Mouse (Mus musculus): ENCODE results near the gene Emc7. TPM values are rescaled to one million over a fixed set of nuclear protein-coding genes. Genes with fewer than 3 reads are reported as not detected.
A peak's percentile ranks its signal among the peaks of the same experiment; 100 is the strongest.

The Emc7 gene
- polyA plus RNA-seq, 1 experiment from 2014 or later, result 10.2 TPM

- Histone ChIP-seq H3K4me1 (ENCODE audit: control insufficient read depth, insufficient read depth, low read length) (no peaks in the 10 kb centered on the region), H3K36me3 (ENCODE audit: control insufficient read depth, insufficient read depth, low read length) (no peaks in the 10 kb centered on the region), H3K9ac (ENCODE audit: low read length) (no peak overlapping the region), H3K4me2 (ENCODE audit: low read depth, severe bottlenecking) (no peak overlapping the region), H3K9me3 (ENCODE audit: control insufficient read depth, low read length) (no peaks in the 10 kb centered on the region), H3K27ac (replicated peaks; ENCODE audit: low read depth, low read length) (no peak overlapping the region), H3K27me3 (ENCODE audit: control insufficient read depth, insufficient read depth, low read length) (no peaks in the 10 kb centered on the region), H3K4me3 (ENCODE audit: low read depth, low read length) (no peak overlapping the region)
- ATAC-seq (ENCODE audit: insufficient number of reproducible peaks, low FRiP score, low TSS enrichment, low read depth) (no peak), DNase-seq (ENCODE audit: low spot score) (no peak)
- WGBS, result 82% methylated on average over 5 of the region's 5 CpGs
Measured at GRCm38 (mm10) chr2:112482533-112483333, 27.9 kb downstream of the Emc7 start.

GRCm38 (mm10) chr2:112483334-112483651, 28.5 kb downstream of the Emc7 start:
- 86% methylated on average over 2 of the region's 2 CpGs for WGBS
- H3K36me3 ChIP-seq (ENCODE audit: control insufficient read depth, insufficient read depth, low read length), result no peaks in the 10 kb centered on the region
- no peak for ATAC-seq (ENCODE audit: insufficient number of reproducible peaks, low FRiP score, low TSS enrichment, low read depth)
- DNase-seq (ENCODE audit: low spot score), result no peak
- no peak overlapping the region for H3K27ac ChIP-seq (replicated peaks; ENCODE audit: low read depth, low read length)
- H3K4me1 ChIP-seq (ENCODE audit: control insufficient read depth, insufficient read depth, low read length), result no peaks in the 10 kb centered on the region
- H3K4me2 ChIP-seq (ENCODE audit: low read depth, severe bottlenecking), result no peak overlapping the region
- no peak overlapping the region for H3K9ac ChIP-seq (ENCODE audit: low read length)
- H3K4me3 ChIP-seq (ENCODE audit: low read depth, low read length), result no peak overlapping the region
- H3K9me3 ChIP-seq (ENCODE audit: control insufficient read depth, low read length), result no peaks in the 10 kb centered on the region
- H3K27me3 ChIP-seq (ENCODE audit: control insufficient read depth, insufficient read depth, low read length), result no peaks in the 10 kb centered on the region

- no peak for DNase-seq (ENCODE audit: low spot score)
- Histone ChIP-seq H3K9me3 (ENCODE audit: control insufficient read depth, low read length) (no peaks in the 10 kb centered on the region), H3K9ac (ENCODE audit: low read length) (no peak overlapping the region), H3K4me2 (ENCODE audit: low read depth, severe bottlenecking) (no peak overlapping the region), H3K27me3 (ENCODE audit: control insufficient read depth, insufficient read depth, low read length) (no peaks in the 10 kb centered on the region), H3K4me3 (ENCODE audit: low read depth, low read length) (no peak overlapping the region), H3K27ac (replicated peaks; ENCODE audit: low read depth, low read length) (no peak overlapping the region), H3K4me1 (ENCODE audit: control insufficient read depth, insufficient read depth, low read length) (no peaks in the 10 kb centered on the region), H3K36me3 (ENCODE audit: control insufficient read depth, insufficient read depth, low read length) (no peaks in the 10 kb centered on the region)
- ATAC-seq (ENCODE audit: insufficient number of reproducible peaks, low FRiP score, low TSS enrichment, low read depth), result no peak
- WGBS, result 80% methylated on average over 2 of the region's 2 CpGs
Measured at GRCm38 (mm10) chr2:112484886-112485285, 30.1 kb downstream of the Emc7 start.

- Histone ChIP-seq H3K9ac (ENCODE audit: low read length) (no peak overlapping the region), H3K27ac (replicated peaks; ENCODE audit: low read depth, low read length) (no peak overlapping the region), H3K4me1 (ENCODE audit: control insufficient read depth, insufficient read depth, low read length) (no peaks in the 10 kb centered on the region; the same call in 1 of the 2 replicates), H3K4me2 (ENCODE audit: low read depth, severe bottlenecking) (no peak overlapping the region), H3K36me3 (ENCODE audit: control insufficient read depth, insufficient read depth, low read length) (no peaks in the 10 kb centered on the region), H3K9me3 (ENCODE audit: control insufficient read depth, low read length) (no peaks in the 10 kb centered on the region), H3K4me3 (ENCODE audit: low read depth, low read length) (no peak overlapping the region), H3K27me3 (ENCODE audit: control insufficient read depth, insufficient read depth, low read length) (no peaks in the 10 kb centered on the region)
- ATAC-seq (ENCODE audit: insufficient number of reproducible peaks, low FRiP score, low TSS enrichment, low read depth) (no peak), DNase-seq (ENCODE audit: low spot score) (no peak)
- WGBS, result 84% methylated on average over 11 of the region's 11 CpGs
Measured at GRCm38 (mm10) chr2:112490483-112491196, 35.8 kb downstream of the Emc7 start.

- no peak for ATAC-seq (ENCODE audit: insufficient number of reproducible peaks, low FRiP score, low TSS enrichment, low read depth)
- 80% methylated on average over 5 of the region's 5 CpGs for WGBS
- Histone ChIP-seq H3K4me3 (ENCODE audit: low read depth, low read length) (no peak overlapping the region), H3K4me1 (ENCODE audit: control insufficient read depth, insufficient read depth, low read length) (no peaks in the 10 kb centered on the region; the same call in 1 of the 2 replicates), H3K27me3 (ENCODE audit: control insufficient read depth, insufficient read depth, low read length) (no peaks in the 10 kb centered on the region), H3K36me3 (ENCODE audit: control insufficient read depth, insufficient read depth, low read length) (no peaks in the 10 kb centered on the region), H3K4me2 (ENCODE audit: low read depth, severe bottlenecking) (no peak overlapping the region), H3K27ac (replicated peaks; ENCODE audit: low read depth, low read length) (no peak overlapping the region), H3K9ac (ENCODE audit: low read length) (no peak overlapping the region), H3K9me3 (ENCODE audit: control insufficient read depth, low read length) (no peaks in the 10 kb centered on the region)
- no peak for DNase-seq (ENCODE audit: low spot score)
Measured at GRCm38 (mm10) chr2:112491629-112492028, 36.8 kb downstream of the Emc7 start.

GRCm38 (mm10) chr2:112492431-112492855, 37.6 kb downstream of the Emc7 start:
- no peaks in the 10 kb centered on the region for H3K9me3 ChIP-seq (ENCODE audit: control insufficient read depth, low read length)

GRCm38 (mm10) chr2:112492856-112493538, 38.2 kb downstream of the Emc7 start, which contains the start of gene Aven:
Gene Aven, plus strand, starts transcription at chr2:112492964.
- Histone ChIP-seq H3K36me3 (ENCODE audit: control insufficient read depth, insufficient read depth, low read length) (no peaks in the 10 kb centered on the region), H3K9ac (ENCODE audit: low read length) (peak within 1 kb of the TSS; percentile 99), H3K4me2 (ENCODE audit: low read depth, severe bottlenecking) (peak within 1 kb of the TSS; percentile 60), H3K27me3 (ENCODE audit: control insufficient read depth, insufficient read depth, low read length) (no peaks in the 10 kb centered on the region), H3K9me3 (ENCODE audit: control insufficient read depth, low read length) (no peaks in the 10 kb centered on the region), H3K4me1 (ENCODE audit: control insufficient read depth, insufficient read depth, low read length) (no peaks in the 10 kb centered on the region; the same call in 1 of the 2 replicates), H3K27ac (replicated peaks; ENCODE audit: low read depth, low read length) (peak within 1 kb of the TSS; percentile 97), H3K4me3 (ENCODE audit: low read depth, low read length) (peak within 1 kb of the TSS; percentile 52)
- under 1% methylated on average over 51 of the region's 87 CpGs for WGBS
- ATAC-seq (ENCODE audit: insufficient number of reproducible peaks, low FRiP score, low TSS enrichment, low read depth) (peak; percentile 94), DNase-seq (ENCODE audit: low spot score) (peak; percentile 83)

More at GRCm38 (mm10) chr2:112492431-112492855, 37.6 kb downstream of the Emc7 start:
- DNase-seq (ENCODE audit: low spot score), result peak; percentile 50
- 8% methylated on average over 9 of the region's 9 CpGs for WGBS
- ATAC-seq (ENCODE audit: insufficient number of reproducible peaks, low FRiP score, low TSS enrichment, low read depth), result no peak; the same call in 1 of the 2 replicates
- no peaks in the 10 kb centered on the region for H3K27me3 ChIP-seq (ENCODE audit: control insufficient read depth, insufficient read depth, low read length)
- no peaks in the 10 kb centered on the region; the same call in 1 of the 2 replicates for H3K4me1 ChIP-seq (ENCODE audit: control insufficient read depth, insufficient read depth, low read length)
- H3K27ac ChIP-seq (replicated peaks; ENCODE audit: low read depth, low read length), result peak overlapping the region; percentile 97
- H3K36me3 ChIP-seq (ENCODE audit: control insufficient read depth, insufficient read depth, low read length), result no peaks in the 10 kb centered on the region
- peak overlapping the region; percentile 52 for H3K4me3 ChIP-seq (ENCODE audit: low read depth, low read length)
- peak overlapping the region; percentile 99 for H3K9ac ChIP-seq (ENCODE audit: low read length)
- H3K4me2 ChIP-seq (ENCODE audit: low read depth, severe bottlenecking), result peak overlapping the region; percentile 60

- Histone ChIP-seq H3K36me3 (ENCODE audit: control insufficient read depth, insufficient read depth, low read length) (no peaks in the 10 kb centered on the region), H3K9ac (ENCODE audit: low read length) (peak overlapping the region; percentile 99), H3K4me3 (ENCODE audit: low read depth, low read length) (peak overlapping the region; percentile 52), H3K4me1 (ENCODE audit: control insufficient read depth, insufficient read depth, low read length) (no peaks in the 10 kb centered on the region; the same call in 1 of the 2 replicates), H3K4me2 (ENCODE audit: low read depth, severe bottlenecking) (peak overlapping the region; percentile 60), H3K9me3 (ENCODE audit: control insufficient read depth, low read length) (no peaks in the 10 kb centered on the region), H3K27me3 (ENCODE audit: control insufficient read depth, insufficient read depth, low read length) (no peaks in the 10 kb centered on the region), H3K27ac (replicated peaks; ENCODE audit: low read depth, low read length) (peak overlapping the region; percentile 97)
- whole genome bisulfite sequencing, result 43% methylated on average over 11 of the region's 11 CpGs
- DNase-seq (ENCODE audit: low spot score) (no peak), ATAC-seq (ENCODE audit: insufficient number of reproducible peaks, low FRiP score, low TSS enrichment, low read depth) (no peak)
Measured at GRCm38 (mm10) chr2:112493539-112494260, 38.9 kb downstream of the Emc7 start.
